Mouse (Mus musculus): ENCODE measurements around the gene Cyb561d2.
"Not testable (repeated sequence)": the region's sequence is repeated elsewhere in the genome, so short reads cannot be mapped to it uniquely, and the experiment has no call there.

Gene Cyb561d2

DNA sequence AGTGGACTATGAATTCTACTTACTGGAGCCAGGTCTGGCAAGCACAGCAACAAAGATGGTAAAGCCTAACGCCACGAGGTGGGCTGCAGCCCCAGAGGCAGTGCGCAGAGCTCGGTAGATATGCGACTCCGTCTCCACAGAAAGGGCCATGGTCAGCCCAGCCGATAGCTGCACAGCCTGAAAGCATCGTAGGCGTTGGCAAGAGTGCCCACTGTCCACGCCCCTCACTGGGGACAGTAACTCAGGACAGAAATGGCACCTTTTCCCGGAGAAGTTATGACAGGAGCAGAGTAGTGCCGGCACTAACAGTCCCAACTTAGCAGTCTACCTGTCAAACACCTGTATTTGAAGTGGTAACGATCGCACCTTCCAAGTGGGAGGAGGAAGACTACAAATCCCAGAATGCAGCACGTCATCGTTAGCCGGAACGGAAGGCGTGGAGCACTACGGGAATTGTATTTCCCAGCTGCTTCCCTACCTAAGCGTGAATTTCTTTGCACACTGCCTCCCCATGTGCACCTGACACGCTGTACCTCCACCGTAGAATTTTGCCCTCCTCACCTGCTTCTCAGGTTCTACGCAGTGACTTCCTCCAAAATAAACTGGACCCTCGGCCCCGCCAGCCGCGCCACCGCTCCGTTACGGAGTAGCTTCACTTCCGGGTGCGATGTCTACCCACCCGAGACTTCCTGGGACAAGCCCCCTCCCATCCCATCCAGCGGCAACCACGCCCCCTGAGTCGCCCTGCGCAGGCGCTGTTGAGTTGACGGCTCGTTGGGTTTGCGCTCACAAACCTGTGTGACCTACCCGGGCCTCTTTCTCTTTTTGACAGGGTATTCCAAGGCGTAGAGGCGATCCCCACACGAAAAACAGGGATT lies at the start of gene Cyb561d2, which contains the start of gene Nprl2:
Gene Cyb561d2 (minus strand): TSS at position 720 of the 878 bp plus-strand sequence.
Gene Nprl2 (plus strand): TSS at position 753 of the 878 bp plus-strand sequence.
- peak; percentile 94 to 96 for DNase-seq

DNA sequence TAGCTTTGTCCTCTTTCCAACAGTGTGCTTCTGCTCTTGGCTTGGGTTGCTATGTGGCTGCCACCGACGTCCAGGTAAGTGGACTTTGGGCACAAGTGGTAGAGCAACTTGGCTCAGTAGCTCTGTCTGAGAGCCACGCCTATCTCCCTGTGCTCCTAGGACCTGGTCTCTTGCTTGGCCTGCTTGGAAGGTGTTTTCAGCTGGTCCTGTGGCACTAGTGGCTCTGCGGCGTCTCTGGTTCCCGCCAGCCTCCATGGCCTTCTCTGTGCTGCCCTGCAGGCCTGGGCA lies 48.7 kb upstream of the Cyb561d2 start:
- no peak for DNase-seq

DNA sequence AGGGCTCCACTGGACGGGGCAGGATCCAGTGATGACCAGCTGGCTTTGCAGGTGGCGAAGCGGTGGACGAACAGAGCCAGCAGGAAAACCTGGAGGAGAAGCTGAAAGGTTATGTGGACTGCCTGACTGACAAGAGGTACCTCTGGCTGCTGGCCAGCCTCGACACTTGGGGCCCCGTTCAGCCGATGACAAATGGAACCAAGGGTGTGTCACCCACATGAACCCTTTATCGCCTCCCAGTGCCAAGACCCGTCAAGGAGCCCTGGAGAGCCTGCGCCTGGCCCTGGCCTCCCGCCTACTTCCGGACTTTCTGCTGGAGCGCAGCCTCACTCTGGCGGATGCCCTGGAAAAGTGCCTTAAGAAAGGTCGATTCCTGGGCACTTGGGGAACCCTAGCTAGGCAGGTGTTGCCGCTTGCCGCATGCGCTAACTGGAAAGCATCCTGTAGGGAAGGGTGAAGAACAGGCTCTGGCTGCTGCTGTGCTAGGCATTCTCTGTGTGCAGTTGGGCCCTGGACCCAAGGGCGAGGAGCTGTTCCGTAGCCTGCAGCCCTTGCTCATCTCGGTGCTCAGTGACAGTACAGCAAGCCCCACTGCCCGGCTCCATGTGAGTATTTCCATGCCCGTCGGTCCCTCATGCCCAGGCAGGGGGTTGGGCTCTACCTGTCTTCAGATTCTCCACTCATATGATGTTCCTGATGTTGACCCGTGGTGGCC lies 48.2 kb upstream of the Cyb561d2 start:
- DNase-seq, result no peak

DNA sequence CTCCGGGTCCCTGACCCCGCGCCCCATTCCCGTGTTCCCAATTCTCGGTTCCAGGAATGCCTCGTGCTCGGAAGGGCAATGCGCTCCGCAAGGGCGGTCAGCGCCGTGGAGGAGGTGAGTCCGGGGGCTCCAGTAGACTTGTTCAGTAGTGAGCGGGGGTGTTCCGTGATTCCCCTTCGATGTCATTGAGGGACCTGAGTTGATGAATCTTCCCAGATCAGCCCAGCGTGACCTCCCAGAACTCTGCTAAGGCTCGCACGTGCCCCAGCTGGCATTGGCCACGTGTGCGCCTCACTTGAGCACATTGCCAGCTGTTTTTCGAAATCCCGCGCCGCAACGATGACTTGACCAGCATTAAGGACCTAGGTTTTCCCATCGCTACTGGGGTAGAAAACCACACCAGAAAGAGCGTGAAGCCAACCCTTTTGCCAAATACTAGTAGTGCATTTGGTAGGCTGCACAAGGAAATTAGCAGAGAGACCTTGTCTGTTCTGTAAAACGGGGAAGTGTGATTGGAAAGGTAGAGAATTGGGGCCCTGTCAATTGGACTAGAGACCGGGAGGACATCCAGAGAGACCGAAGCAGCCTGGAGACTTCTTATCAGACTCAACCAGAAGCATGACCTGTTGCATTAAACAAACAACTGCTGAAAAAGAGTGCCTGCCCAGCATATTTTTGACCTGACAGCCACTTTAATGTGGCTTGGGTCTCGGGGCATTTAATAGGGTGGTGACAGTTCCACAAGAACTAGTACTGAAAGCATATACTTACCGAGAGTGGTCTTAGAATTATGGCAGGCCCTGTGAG lies 46.0 kb upstream of the Cyb561d2 start:
- no peak for DNase-seq

DNA sequence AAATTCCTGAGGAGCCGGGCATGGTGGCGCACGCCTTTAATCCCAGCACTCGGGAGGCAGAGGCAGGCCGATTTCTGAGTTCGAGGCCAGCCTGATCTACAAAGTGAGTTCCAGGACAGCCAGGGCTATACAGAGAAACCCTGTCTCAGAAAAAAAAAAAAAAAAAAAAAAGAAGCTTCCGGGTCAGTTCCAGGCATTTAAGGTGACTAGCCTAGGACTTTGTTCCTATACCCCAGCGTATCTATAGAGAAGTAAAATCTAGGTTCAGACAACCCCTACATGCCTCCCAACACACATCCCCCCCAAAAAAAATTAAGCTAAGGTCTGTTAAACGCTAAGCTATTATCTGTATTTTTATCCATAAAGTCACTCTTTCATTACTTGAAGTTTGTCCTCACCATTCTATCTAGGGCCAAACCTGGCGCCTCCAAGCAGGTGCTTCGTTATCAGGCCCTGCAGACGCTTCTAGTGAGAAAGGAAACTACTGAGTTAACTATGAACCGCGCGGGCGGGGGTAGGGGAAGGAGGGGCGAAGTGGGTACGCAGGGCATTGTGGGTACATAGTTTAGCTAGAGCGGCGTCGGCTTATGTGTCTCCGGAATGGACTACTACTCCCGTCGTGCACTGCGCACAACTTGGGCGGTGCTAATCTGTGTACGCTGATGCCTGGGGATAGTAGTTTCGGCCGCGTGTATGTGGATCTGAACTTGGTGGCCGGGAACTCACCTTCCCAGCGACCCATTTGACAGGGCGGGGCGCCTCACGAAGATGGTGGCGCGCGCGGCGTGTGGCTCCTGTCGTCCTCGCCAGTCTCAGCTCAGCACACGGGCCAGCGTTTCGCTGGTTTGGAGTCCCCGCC lies 45.2 kb upstream of the Cyb561d2 start, which contains the start of gene Ifrd2:
Gene Ifrd2 (plus strand): TSS at position 669 of the 859 bp plus-strand sequence.
- DNase-seq, result peak; percentile 96

DNA sequence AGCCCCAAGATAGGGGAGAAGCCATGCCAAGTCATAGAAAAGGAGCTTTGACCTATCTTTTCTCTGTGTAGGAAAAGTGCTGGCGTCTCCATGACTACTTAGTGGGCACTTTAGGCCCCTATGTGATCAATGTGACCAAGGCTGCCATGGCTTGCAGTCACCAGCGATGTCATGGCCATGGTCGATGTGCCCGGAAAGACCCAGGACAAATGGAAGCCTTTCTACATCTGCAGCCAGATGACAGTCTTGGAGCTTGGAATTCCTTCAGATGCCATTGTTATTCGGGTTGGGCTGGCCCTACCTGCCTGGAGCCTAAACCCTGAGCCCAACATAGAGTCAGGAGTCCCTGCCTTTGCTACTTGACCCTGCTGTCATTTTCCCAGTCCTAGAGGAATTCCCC lies 44.5 kb upstream of the Cyb561d2 start:
- no peak for DNase-seq

DNA sequence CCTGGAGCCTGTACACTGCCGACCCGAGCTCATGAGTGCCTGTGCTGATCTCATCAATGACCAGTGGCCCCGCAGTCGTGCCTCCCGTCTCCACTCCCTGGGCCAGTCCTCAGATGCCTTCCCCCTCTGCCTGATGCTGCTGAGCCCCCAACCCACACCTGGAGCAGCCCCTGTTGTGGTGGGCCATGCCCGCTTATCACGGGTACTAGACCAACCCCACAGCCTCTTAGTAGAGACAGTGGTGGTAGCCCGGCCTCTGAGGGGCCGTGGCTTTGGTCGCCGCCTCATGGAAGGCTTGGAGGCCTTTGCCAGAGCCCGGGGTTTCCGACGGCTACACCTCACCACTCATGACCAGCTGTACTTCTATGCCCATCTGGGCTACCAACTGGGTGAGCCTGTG lies 41.2 kb upstream of the Cyb561d2 start:
- DNase-seq, result no peak

DNA sequence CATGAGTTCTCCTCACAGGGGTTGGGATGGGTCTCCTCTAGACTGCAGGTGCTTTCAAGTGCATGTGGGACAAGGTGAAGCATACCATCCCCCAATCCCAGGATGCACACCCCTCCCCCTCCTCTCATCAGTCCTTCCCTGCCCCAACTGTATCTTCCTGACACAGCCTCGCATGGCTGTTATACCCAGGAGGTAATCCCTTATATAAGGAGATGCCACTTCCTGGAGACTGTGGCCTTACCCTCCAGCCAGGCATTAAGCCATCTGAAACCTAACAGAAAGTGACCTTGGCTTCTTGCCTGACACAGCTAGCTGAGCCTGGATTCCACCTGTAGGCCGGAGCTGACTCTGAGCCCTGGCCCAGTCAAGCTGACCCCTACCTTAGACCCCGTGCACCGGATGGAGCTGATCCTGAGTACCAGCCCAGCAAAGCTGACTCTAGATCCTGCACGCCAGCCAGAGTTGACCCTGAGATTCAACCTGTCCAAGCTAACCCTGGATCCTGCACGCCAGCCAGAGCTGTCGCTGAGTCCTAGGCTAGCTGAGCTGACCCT lies 40.6 kb upstream of the Cyb561d2 start:
- no peak for DNase-seq

DNA sequence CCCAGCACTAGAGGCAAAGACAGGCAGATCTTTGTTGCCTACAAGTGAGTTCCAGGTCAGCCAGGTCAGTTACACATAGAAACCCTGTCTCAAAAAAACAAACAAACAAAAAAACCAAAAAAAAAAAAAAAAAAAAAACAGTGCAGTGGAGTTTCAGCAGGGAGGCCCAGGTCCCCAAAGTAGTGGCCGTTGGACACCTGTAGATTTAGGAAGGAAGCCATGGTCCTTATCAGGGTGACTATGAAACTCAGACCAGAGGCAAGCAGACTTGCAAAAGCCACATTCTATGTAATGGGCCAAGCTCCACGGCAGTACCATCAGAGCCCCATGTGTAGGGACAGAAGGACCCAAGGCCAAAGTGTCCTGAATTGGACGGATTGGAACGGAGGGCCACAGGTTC lies 39.6 kb upstream of the Cyb561d2 start:
- no peak for DNase-seq

DNA sequence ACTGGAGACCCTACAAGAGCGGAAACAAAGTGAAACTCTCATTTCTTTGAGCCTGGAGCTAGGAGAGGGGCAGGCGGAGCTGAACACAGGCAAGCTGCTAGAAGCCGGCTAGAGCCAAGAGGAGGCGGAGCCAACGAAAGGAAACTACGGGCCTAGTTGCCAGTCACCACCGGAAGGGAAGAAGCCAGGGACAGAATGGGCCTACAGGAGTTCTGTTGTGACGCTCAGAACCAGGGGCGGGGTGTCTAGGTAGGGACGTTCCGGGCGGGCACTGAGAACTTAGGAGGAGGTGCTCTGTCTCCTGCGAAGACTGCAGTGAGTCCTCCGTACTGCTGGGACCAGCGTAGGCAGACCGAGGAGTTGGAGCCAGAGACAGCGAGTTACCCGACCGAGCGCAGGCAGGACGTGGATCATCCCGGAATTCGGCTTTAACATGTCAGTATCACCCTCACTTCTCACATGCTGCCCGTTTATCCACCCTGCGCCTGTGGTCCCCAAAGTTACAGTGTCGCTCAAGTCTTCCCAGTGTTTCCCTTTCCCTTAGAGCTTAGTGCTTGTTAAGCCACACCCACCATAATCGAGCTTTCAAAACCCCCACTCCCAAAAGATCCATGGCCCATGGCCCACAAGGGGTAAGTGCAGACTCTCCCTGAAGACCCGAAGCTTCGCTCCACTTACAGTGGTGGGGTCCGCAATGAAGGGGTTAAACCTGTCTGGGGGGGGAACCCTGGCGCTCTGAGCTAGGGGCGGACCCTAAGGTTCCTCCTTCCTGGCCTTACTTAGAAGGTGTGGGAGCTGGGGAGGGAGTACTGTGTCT lies 38.7 kb upstream of the Cyb561d2 start, which contains the start of gene Hyal3:
Gene Hyal3 (plus strand): TSS at position 318 of the 817 bp plus-strand sequence.
- peak; percentile 68 to 72 for DNase-seq

DNA sequence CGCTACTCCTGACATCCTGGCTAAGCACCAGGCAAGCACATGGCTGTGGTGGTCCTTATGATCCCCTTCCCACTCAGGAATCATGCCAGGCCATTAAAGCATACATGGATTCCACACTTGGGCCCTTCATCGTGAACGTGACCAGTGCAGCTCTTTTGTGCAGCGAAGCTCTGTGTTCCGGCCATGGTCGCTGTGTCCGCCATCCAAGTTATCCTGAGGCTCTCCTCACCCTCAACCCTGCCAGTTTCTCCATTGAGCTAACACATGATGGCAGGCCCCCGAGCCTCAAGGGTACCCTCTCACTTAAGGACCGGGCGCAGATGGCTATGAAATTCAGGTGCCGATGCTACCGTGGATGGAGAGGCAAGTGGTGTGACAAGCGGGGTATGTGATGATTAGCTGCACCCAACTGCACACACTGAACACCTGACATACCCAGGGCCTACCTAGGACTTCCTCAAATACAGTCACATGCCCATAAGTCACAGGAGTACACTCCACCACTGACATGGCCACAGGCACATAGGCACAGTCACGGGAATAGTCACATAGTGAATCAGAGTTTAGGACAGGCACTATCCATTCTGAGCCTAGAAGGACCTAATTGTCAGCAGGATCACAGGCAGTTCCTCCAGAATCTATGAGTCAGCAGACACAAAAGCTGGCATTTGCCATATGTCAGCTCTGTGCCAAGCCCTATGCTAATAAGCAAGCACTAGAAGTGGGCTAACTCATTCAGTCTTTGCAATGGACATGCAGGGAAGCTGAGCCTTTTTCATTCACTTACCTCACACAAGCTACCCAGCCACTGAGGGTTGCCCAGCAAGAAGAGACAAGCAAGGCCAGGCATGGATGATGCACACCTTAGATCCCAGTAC lies 37.3 kb upstream of the Cyb561d2 start:
- no peak for DNase-seq

DNA sequence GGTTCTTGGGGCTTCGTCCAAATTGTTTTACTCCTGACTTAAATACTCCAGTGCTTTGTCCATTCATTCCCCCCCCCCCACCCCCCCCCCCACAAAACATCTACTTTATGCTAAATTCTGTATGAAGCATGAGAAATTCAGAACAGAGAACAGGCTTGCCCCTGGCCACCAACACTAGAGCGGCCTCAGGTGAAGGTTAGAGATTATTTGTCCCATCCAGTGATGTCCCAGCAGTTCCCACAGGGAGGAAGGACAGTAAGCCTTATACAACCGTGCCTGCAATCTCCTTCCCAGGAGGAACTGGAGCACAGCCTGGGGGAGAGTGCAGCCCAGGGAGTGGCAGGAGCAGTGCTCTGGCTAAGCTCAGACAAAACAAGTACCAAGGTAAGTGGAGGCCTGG lies 36.6 kb upstream of the Cyb561d2 start, which contains the start of gene Naa80:
Gene Naa80 (plus strand): TSS at position 301 of the 400 bp plus-strand sequence.
- DNase-seq, result no peak

DNA sequence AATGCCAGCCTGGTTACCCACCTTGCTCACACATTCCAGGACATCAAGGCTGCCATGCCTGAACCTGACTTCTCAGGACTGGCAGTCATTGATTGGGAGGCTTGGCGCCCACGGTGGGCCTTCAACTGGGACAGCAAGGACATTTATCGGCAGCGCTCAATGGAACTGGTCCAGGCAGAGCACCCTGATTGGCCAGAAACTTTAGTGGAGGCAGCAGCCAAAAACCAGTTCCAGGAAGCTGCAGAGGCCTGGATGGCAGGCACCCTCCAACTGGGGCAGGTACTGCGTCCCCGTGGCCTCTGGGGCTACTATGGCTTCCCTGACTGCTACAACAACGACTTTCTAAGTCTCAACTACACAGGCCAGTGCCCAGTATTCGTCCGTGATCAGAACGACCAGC lies 35.9 kb upstream of the Cyb561d2 start:
- no peak for DNase-seq

DNA sequence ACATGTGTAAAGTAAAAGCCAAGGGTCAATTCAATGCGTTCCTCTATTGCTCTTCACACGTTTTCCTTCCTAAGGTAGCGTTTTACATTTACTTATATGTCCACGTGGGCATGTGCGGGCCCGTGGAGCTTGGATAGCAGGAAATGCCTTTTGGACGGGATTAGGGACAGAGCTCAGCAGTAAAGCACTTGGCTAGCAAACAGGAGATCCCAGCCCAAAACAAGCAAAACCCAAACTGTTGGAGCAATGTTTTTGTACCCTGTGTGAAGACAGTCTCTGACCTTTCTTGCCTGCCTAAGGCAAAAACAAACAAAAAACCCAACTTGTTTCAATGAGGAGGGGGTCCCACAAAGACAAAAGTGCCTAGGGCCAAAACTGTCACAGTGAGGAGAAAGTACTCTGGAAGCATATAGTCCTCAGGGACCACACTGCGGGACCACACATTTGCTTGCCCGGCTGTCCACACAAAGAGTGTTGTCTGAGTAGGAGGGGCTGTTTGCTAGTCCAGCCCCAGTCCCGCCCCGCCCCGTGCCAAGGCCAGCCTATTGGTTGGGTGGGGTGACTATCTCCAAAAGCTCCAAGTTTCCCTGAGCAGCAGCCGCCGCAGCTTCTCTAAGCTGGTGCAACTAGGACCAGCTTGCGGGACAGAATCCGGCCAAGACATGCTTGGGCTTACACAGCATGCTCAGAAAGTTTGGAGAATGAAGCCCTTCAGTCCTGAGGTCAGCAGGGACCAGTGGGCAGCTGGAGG lies 34.5 kb upstream of the Cyb561d2 start, which contains the start of gene Hyal1:
Gene Hyal1 (plus strand): TSS at position 571 of the 751 bp plus-strand sequence.
- no peak for DNase-seq

DNA sequence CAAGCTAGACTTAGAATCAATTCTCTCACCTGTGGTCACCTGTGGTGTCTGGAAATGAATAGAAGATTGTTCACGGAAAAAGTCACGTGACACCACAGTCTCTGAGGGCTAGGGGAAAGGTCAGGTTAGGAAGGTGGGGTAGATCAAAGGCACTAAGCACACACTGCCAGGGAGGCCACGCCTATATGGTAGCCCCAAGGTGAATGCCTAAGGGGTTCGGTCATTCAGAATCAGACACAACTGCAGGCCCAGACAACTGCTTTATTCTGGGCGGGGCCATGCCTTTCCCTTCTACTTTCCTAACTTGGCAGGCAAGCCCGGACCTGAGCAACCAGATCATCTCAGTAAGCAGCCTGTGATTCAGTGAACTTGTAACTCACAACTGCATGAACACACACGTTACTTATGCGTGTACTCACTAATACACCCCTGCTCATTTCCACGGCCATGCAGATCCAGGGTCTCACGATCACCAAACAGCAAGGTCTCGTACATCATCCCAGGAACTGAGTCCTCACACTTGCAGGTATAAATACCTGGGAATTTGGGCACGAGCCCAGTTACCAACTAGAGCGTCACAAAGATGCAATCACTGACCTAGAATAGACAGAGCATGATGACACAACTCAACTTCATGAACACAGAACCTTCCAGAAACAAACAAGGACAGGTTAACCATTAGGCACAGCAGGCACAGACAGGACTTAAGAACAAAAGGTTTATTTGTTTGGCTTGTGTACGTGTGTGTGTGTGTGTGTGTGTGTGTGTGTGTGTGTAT lies 33.8 kb upstream of the Cyb561d2 start:
- DNase-seq, result no peak

DNA sequence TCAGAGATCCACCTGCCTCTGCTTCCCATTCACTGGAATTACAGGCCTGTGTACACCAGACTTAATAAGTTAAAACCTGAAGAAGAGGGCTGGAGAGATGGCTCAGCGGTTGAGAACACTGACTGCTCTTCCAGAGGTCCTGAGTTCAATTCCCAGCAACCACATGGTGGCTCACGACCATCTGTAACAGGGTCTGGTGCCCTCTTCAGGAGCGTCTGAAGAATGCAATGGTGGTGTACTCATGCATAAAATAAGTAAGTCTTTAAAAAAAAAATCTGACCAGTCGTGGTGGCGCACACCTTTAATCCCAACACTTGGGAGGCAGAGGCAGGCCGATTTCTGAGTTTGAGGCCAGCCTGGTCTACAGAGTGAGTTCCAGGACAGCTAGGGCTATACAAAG lies 31.8 kb upstream of the Cyb561d2 start:
- not testable (repeated sequence) for DNase-seq

DNA sequence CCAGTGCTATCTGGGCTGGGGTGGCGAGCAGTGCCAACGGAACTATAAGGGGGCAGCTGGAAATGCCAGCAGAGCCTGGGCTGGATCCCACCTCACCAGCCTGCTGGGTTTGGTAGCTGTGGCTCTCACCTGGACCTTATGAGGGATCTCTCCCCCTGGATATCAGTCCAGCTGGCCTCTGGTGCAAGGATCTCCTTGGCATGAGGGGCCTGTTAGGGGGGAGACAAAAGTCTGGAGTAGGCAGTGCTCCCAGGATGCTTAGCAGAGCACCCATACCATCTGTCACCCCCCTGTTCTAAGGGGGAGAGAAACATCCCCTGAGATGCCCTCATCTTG lies 30.3 kb upstream of the Cyb561d2 start:
- no peak for DNase-seq

Data from spleen, adult 18-20 months (tissue).